Mouse (Mus musculus): ENCODE data around the gene Stat2.
"Not testable (repeated sequence)": the region's sequence is repeated elsewhere in the genome, so short reads cannot be mapped to it uniquely, and the experiment has no call there.

Stat2 gene

DNA sequence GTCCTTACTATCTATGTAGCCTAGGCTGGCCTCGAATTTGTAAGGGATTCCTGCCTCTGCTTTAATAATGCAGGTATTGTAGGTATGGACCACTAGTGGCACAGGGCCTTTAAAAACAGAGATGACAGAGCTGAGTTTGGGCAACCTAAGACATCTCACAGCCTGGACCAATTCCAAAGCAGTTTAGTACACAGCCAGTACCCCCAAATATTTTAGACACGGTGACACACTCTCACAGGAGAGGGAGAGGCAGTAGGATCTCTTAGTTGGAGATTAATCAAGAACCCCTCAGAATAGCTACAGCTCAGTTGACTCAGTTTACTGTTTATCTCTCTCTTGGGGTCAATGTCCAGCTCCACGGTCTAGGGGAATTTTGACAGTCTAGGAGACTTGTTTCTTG lies 32.0 kb downstream of the Stat2 start:
- DNase-seq: no peak

DNA sequence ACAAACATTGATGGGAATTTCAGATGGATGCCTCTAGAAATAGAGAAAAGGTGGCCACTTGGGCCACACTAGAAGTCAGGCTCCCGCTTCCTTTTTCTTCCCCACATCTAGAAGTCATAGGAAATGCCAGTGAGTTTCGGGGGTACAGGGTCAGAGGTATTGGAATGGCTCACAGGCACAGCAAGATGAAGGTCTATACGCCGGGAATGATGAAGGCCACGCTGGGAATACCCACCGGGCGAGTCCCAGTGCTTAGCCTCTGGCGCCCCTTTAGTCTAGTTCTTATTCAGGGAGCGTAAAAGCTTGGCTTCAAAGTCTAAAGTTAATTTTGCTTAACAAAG lies 32.4 kb downstream of the Stat2 start:
- no peak for DNase-seq

DNA sequence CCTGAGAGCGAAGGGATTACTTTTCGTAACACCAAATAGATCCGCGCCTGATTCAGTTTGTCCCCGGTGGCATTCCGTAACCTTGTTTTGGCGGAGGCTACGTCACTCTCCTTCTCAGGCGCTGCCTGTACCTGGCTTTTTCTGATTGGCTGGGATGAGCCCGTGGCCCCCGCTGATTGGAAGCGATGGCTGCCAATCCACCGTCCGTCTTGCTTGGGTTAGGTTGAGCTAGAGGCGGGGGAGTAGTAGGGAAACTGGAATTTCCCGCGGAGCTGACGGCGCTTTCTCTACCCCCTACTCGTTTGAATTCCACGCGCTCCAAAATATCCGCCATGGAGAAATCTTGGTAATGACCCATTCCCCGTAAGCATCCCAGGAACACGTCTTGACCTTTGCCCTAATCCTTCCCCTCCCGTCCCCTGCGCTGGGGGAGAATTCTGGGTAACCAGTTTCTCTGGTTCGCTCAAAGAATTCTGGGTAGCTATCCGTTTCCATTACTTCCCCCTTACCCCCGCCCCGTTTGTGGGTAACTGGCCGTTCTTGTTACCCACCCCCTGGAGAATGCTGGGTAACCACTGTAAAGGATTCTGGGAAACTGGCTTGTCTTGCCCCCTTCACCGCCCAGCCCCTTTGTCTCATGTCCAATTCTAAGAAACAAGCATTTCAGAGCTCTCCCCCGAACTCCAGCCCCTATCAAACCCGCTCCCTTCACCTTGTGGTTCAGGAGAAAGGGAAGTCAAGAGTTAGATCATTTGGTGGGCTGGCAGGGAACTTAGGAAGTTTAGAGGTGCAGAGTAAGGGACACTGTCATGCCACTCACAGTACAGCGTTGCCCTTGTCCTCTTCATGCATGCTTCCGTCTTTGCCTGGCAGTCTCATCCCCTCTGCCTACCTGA lies 33.0 kb downstream of the Stat2 start, which contains the start of gene Pan2:
Gene Pan2 (plus strand): TSS at position 210 of the 896 bp plus-strand sequence.
- DNase-seq: peak; percentile 100

DNA sequence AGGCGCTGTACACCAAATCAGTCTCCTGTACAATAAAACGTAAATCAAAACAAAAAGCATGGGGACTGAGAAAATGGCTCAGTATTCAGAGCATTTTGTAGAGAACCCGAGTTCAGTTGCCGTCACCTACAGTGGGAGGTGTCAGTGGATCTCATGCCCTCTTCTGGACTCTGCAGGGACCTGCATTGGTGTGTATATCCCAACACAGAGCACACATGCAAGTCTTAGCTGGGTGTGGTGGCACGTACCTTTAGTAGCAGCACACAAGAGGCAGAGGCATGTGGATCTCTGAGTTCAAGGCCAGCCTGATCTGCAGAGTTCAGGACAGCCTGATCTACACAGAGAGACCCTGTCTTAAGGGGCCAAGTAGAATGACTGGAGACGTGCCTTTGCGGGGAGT lies 39.3 kb downstream of the Stat2 start:
- DNase-seq: no peak

DNA sequence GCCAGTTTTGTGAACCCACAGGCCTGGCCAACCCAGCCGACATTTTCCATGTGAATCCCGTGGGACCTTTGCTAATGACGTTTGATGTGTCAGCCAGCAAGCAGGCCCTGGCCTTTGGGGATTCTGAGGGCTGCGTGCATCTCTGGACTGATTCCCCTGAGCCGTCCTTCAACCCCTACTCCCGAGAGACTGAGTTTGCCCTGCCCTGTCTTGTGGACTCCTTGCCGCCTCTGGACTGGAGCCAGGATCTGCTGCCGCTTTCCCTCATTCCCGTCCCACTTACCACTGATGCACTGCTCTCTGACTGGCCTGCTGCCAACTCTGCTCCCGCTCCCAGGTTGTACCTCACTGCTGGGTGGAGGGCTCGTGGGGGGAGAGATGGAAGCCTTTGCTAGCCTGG lies 39.8 kb downstream of the Stat2 start:
- DNase-seq: peak; percentile 47

DNA sequence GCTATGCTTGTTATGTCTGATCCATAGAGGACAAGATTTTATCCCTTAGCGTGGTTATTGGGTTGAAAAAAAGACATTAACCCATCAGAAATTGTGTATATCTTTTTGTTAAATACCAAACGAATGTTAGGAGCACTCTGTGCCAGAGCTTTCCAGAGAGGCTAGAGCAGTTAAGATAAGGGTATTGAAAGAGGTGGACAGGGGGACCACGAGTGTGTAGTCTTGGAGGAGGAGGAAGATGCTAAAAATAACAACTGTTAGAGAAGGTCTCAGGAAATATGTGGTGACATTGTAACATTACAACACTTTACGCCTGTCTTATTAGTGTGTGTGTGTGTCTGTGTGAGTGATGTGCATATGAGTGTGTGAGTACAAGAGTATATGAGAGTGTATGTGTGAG lies 40.5 kb downstream of the Stat2 start:
- DNase-seq: no peak

DNA sequence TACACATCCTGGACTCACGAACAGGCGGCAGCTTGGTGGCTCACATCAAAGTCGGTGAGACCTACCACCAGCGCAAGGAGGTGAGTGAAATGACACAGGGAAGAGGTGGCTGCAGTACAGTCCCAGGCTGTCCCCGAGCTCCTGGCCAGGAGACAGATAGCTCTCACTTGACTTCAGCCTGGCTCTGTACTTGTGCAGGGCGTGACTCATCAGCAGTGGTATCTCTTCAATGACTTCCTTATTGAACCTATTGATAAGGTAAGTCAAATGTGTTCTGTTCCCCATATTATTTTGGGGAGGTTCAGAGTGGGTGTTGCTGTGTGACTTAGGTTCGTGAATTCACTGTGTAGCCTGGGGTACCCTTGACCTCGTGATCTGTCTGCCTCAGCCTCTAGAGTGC lies 45.2 kb downstream of the Stat2 start:
- DNase-seq: no peak

DNA sequence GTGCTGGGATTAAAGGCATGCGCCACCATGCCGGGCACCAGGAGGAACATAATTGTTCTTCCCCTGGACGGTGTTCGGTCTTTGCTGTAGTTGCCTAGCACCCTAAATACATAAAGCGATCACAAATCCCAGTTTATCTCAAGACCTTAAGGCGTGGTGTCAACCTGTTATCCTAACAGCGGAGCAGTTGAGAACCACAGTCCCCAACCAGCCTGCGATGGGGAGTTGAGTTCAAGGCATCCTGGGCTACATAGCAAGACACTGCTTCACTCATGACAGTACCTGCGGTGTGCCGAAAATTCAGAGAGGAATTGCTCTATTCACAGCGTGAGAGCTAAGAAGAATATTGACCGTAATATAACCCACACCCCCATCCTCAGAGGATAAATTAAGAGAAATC lies 51.3 kb downstream of the Stat2 start:
- peak; percentile 21 for DNase-seq

DNA sequence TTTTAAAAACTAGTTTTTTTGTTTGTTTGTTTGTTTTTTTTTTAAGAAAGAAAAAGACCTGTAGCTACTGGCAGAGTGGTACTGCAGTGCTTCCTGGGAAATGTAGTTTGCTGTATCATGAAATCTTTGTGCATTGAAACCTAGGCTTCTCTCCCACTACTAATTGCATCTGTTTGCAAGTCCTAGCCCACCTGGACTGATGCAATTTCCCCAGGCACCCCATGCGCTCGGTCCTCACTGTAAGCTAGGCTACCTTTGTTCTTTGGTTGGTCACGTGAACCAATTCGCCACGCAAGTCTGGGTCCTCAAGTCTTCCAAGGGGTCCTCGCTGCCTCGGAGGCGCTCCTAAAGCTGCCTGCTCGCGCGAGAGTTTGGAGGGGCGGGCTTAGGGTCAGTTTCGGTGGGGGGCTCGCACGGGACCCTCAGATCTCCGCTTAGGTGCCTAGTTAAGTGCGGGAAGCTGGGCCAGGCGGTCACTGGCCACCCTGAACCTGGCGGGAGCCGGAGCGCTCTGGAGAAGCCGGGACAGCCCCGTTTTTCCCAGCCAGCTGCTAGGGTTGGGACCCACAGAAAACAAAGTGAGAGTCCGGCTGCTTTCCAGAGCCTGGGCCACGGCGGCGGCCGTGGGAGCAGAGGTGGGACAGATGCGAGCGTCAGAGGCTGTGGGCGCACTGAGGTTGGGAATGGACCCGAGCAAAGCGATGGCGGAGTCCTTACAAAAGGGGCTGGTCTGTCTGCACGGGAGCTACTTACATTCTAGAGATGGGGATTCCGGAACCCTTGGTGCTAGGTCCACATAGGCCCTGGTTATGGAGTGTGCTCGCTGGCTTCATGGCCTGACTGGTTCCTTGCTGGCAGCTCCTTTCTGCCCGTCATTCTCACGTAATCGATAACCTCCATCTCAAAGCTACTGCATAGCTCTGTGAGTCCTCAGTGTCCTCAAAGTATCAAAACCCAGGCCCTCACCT lies 52.1 kb downstream of the Stat2 start, which contains the start of gene Cnpy2:
Gene Cnpy2 (plus strand): TSS at position 319 of the 968 bp plus-strand sequence.
- peak; percentile 96 for DNase-seq

DNA sequence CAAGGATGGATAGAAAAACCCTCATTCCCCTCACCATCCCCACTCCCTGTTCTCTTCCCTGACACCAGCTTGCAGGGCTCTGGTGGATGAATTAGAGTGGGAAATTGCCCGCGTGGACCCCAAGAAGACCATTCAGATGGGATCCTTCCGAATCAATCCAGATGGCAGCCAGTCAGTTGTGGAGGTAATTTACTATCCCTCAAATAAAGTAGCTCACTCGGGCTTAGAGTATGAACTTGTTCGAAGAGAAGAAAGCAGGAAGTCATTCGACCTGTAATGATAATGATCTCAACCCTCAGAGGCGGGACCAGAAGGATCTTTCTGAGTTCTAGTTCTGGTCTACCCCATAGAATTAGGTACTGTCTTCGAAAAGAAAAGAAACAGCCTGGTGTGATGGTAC lies 53.2 kb downstream of the Stat2 start:
- no peak for DNase-seq

DNA sequence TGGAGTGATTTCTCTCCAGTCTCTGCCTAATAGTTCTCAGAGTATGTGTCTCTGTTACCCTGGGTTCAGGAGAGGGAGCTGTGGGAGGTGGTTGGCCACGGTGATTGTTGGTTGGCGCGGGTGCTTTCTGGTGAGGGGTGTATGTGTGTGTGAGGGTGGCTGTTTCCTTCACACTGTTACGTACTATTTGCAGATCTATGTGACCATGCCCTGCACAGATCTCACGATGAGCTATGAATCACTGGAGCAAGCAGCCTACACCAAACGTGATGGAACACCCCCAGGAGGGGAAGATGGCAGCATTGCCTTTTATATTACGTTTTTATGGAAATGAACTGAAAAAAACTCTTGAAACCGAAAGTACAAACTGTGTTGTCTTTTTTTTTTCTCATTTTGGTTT lies 56.5 kb downstream of the Stat2 start:
- no peak for DNase-seq

DNA sequence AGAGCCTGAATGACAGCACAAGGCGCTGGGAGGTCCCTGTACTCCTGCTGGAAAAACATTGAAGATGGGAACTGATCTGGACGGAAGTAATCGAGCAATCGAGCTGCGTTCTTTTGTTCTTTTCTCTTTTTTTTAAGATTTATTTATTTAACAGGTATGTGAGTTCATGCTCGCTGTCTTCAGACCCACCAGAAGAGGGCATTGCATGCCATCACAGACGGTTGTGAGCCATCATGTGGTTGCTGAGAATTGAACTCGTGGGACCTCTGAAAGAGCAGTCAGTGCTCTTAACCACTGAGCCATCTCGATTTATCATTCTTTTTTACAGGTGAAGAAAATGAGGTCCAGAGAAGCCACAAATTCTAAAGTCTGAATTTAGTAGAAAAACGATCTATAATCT lies 57.3 kb downstream of the Stat2 start:
- no peak for DNase-seq

DNA sequence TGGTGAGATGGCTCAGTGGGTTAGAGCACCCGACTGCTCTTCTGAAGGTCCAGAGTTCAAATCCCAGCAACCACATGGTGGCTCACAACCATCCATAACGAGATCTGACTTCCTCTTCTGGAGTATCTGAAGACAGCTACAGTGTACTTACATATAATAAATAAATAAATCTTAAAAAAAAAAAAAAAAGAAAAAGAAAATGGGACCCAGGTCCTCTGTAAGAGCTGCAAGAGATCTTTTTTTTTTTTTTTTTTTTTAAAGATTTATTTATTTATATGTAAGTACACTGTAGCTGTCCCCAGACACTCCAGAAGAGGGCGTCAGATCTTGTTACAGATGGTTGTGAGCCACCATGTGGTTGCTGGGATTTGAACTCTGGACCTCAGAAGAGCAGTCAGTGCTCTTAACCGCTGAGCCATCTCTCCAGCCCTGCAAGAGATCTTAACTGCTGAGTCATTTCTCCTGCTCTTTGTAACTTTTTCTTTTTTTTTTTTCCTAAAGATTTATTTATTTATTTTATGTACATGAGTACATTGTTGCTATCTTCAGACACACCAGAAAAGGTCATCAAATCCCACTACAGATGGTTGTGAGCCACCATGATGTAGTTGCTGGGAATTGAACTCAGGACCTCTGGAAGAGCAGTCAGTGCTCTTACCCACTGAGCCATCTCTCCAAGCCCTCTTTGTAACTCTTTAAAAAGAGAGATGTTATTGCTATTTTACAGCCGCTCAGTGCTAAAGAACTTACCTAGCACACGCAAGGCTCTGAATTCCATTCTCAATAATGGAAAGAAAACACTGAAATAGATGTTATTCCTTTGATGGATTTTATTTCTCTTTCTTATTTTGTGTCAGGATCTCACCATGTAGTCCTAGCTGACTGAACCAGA lies 62.2 kb downstream of the Stat2 start:
- DNase-seq: not testable (repeated sequence)

DNA sequence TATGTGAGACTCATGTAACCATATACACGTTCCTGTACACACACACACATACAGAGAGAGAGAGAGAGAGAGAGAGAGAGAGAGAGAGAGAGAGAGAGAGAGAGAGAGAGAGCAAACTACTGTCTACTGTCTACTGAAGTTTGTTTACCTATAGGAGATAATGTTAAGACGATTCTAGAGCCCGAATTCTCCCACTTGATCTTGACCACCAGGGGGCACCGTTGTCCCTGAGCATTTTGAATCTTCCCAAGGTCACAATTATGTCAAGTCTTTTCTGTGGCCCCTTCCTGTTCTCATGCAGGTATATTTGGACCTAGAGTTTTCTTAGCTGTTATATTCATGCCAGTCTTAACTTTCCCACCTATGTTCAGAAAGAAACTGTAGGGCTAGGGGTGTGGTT lies 65.2 kb downstream of the Stat2 start:
- DNase-seq: peak; percentile 84

DNA sequence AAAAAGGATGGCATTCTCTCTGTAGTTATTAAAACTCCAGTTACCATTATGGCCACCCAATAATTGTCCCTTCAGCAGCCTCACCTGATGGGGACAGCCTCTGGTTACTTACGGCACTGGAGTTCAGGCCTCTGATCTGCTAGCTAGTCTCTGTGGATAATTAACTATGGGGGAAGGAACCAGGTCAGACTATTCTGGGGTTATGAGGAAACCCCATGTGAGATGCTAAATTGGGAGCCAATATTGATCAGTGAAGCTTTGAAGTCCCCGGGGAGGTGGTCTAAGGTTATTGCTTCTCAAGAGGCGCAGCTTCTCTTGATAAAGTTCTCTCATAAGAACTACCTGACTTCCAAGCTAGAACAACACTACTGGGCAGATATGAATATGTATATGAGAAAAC lies 65.8 kb downstream of the Stat2 start:
- DNase-seq: no peak

DNA sequence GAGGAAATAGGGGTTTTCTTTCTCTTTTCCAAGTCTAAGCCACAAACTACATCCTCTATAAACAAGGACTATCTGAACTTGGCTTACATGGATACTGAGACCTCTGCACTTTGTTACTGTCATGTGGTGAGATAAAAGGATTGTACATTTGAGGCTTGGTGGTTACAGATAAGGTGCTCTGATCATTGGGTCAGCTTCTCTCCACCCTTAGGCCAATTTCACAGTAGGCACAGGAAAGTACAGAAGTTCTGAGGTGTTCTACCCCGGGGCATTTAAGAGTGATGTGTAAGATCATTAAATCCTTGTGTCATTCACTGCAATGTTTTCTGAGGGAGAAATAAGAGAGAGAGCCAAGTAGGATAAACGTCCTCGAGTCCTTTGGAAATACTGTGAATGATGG lies 66.2 kb downstream of the Stat2 start:
- no peak for DNase-seq

DNA sequence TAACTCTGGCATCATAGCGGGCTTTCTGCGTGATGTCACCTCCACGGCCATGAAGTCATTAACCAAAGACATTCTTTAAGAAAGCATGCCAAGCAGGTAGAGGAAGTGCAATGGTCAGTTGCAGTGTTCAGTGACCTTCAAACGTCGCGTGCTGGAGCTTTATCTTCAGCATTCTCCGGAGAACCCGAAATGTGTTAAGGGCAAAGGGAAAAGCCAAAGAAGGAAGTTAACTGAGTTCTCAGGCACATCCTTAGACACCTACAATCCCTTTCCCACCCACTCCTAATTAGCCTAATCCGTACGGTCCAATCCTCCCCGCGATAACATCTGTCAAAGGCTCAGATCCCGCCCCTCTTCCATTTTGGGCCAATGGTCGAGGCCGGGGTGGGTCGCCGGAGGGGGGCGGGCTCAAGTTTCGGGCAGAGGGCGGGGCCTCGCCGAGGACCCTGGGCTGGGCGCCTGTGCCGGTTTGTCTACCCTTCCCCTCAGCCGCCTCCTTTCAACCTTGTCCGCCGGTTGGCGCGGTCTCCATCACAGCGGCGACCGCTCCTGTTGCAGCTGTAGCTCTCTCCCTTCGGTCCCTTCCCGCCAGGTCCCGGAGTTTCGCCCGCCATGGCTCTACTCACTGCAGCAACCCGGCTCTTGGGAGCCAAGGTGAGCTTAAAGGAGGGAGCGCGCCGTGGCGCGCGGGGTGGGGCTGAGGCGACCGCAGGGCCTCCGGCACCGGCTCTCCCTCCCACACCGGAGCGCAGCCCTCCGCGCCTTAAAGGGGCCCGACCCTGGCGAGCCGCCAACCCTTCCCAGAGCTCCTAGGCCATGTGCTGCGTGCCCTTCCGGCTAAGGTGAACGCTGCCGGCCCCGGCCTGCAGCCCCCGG lies 67.2 kb downstream of the Stat2 start, which contains the start of gene Cs:
Gene Cs (plus strand): TSS at position 429 of the 876 bp plus-strand sequence.
- DNase-seq: peak; percentile 99

DNA sequence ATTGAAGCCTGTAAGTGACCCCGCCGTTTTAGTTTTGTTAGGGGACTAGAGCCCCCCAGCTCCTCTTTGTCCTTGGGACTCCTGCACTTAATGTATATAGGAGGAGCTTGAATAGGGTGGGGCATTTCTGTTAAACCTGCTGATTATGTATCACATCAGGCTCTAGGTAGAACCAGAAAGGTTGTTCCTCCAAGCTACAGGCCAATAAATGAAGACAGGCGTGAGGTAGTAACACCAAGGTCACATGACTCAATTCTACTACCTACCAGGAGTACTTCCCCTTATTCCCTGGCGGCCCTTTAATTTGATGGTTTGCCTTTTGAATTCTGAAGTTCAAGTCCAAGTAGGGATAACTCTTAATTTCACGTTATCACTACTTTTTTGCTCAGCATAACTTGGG lies 68.1 kb downstream of the Stat2 start:
- DNase-seq: no peak

DNA sequence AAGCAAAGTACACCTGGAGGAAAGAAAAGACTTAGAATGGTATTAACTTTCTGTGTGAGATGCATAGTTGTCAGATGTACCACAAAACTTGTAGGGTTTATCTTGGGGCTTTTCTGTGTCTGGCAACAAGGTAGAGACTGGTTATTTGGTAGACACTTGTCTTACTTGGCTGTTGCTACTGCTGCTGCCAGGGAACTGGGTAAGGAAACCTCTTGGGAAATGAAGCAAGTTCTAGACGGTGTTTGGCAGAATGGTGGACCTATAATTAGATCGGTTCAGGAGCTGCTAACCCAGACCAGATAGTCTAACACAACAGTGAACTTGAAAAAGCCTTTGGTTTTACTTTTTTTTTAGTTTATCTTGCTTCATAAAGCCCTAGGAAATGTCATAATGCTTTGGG lies 68.6 kb downstream of the Stat2 start:
- DNase-seq: no peak

DNA sequence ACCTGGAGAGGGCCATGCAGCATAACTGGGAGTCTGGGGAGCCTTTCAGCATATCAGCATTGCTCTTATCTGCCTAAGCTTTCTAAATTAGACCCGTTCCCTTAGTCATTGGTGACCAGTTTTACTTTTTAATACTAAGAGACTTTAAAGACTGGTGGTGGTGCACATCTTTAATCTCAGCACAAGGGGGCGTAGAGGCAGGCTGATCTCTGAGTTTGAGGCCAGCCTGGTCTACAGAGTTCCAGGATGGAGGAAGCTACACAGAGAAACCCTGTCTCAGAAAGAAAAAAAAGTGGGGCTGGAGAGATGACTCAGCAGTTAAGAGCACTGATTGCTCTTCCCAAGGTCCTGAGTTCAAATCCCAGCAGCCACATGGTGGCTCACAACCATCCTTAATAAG lies 69.9 kb downstream of the Stat2 start:
- DNase-seq: peak; percentile 40

Data from retina, postnatal 1 day (tissue).